Mouse (Mus musculus) heart, embryonic 11.5 days (tissue): Measurements from ENCODE around the gene Gm13289. TPM values are rescaled to one million over a fixed set of nuclear protein-coding genes. Genes with fewer than 3 reads are reported as not detected.
"Not testable (repeated sequence)": the region's sequence is repeated elsewhere in the genome, so short reads cannot be mapped to it uniquely, and the experiment has no call there.

Experiments used
- ATAC-seq: fragments of 200-750 bp; cut with Nextera tagmentation; replicated peaks from 2 replicates; pipeline ENCODE4 v1.8.0; 2017; ENCODE audit warnings: moderate library complexity; ENCODE audit not compliant: insufficient number of reproducible peaks, low FRiP score, low TSS enrichment
- H3K27ac ChIP-seq: fragments of 300-500 bp; sonication (generic); 2 replicates; pipeline ENCODE4 v1.5.1; 2014; ENCODE audit warnings: mild to moderate bottlenecking, low read depth, low read length
- H3K27me3 ChIP-seq: fragments of 300-500 bp; sonication (generic); 2 replicates; pipeline ENCODE4 v1.6.1; 2014; ENCODE audit warnings: mild to moderate bottlenecking, low read length, mixed read lengths; ENCODE audit not compliant: control insufficient read depth, insufficient read depth
- H3K36me3 ChIP-seq: fragments of 300-500 bp; sonication (generic); 2 replicates; pipeline ENCODE4 v1.6.1; 2014; ENCODE audit warnings: mild to moderate bottlenecking, low read length, moderate library complexity, mixed read lengths; ENCODE audit not compliant: control insufficient read depth, insufficient read depth
- H3K4me1 ChIP-seq: fragments of 300-500 bp; sonication (generic); 2 replicates; pipeline ENCODE4 v1.6.1; 2014; ENCODE audit warnings: low read length; ENCODE audit not compliant: control insufficient read depth, insufficient read depth
- H3K4me2 ChIP-seq: fragments of 300-500 bp; sonication (generic); 2 replicates; pipeline ENCODE4 v1.6.1; 2014; ENCODE audit warnings: mild to moderate bottlenecking, moderate library complexity
- H3K4me3 ChIP-seq: fragments of 300-500 bp; sonication (generic); 2 replicates; pipeline ENCODE4 v1.5.1; 2014; ENCODE audit warnings: low read depth, low read length
- H3K9ac ChIP-seq: fragments of 300-500 bp; sonication (generic); 2 replicates; pipeline ENCODE4 v1.6.1; 2014; ENCODE audit warnings: mild to moderate bottlenecking, low read depth, low read length, moderate library complexity
- H3K9me3 ChIP-seq: fragments of 300-500 bp; sonication (generic); replicated peaks from 2 replicates; pipeline ENCODE4 v1.6.1; 2016; ENCODE audit warnings: low read length; ENCODE audit not compliant: control insufficient read depth
- WGBS: fragments of 180-500 bp; shearing (Covaris S2); extraction: QIAGEN DNeasy Blood & Tissue Kit; methylation state at CpG from one replicate; pipeline ENCODE4 v1.1.7; 2014; ENCODE audit not compliant: insufficient replicate concordance; 5-methylcytosine and 5-hydroxymethylcytosine counted together
- polyA plus RNA-seq: library from polyadenylated mRNA; unstranded; fragments of >200 nt; fragmentation: Nextera tagmentation; extraction: Ambion mirVana; gene quantifications from 2 replicates; pipeline ENCODE4 v1.2.1, GENCODE M21; 2014

Gene Gm13289
- polyA plus RNA-seq, 1 experiment from 2014 or later, result not detected

GRCm38 (mm10) chr4:88773534-88773933 lies 3.2 kb upstream of the Gm13289 start, which contains the start of gene Gm13290:
TSS of gene Gm13290 (plus strand) at chr4:88773834.
- no CpG with 5 or more reads among the region's 32 CpGs for WGBS
- not testable (repeated sequence) for H3K4me2 ChIP-seq, H3K27me3 ChIP-seq, H3K4me1 ChIP-seq, H3K36me3 ChIP-seq, H3K4me3 ChIP-seq, H3K27ac ChIP-seq, H3K9me3 ChIP-seq, ATAC-seq, H3K9ac ChIP-seq

DNA sequence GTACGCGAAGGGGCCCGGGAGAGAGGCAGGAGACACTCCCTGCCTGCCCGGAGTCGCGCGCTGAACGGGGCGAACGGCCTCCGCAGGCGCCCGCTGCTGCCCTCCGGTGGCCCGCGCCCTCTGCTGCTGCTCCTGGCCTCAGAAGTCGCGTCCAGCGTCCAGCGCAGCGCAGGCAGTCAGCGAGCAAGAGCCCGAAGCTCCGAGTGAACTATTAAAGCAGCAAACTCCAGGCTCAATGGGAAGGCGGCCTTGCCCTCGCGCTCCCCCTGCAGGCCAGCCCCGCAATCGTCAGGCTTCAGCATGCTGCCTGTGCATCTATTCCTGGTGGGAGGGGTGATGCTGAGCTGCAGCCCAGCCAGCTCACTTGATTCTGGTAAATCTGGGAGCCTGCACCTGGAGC lies 2.8 kb downstream of the Gm13289 start, which contains the start of gene Gm13272:
Gm13272 (plus strand) TSS at position 301 of the 400 bp plus-strand sequence.
- not testable (repeated sequence) for H3K9ac ChIP-seq, H3K4me2 ChIP-seq, ATAC-seq, H3K9me3 ChIP-seq, H3K4me3 ChIP-seq, H3K27me3 ChIP-seq, H3K4me1 ChIP-seq, H3K27ac ChIP-seq, H3K36me3 ChIP-seq
- WGBS, result no CpG with 5 or more reads among the region's 29 CpGs

DNA sequence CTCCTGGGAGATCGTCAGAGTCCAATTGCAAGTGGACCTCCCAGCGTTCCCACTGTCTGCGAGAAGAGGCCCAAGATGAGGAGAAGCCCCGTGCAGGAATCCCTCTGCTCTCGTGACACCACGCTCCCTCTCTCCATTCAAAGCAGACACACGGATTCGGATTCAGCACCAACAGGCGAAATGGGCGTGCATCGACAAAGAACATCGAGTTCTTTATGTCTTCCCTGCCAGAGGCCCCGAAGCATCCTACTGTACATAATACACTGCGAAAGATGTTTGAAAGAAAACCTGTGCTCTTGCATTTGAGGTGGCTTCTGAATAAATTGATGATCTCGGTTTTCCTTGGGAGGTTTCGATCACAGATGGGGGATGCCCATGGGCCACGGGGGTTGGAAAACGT lies 3.6 kb downstream of the Gm13289 start:
- 33% methylated on average over 15 of the region's 18 CpGs for WGBS
- not testable (repeated sequence) for H3K27me3 ChIP-seq, H3K27ac ChIP-seq

DNA sequence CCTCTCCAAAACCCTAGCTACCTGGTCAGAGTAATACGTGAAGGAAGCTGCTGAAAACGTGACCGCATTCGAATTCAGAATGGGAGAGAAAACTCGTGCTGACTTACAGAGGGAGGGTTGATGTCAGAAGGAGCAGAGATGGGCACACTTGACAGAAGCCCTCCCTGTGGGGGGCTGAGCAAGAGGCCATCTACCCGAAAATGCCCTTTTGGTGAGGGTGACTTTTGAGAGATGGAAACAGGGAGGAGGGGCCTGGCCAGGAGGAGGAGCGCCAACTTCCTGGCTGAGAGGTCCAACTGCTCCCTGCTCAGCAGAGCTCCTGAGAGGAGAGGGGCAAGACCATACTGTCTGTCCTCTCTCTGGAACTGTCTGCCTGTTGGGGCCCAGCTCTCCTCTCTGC lies 5.1 kb downstream of the Gm13289 start, which contains the start of gene Ifnz:
Ifnz (plus strand) TSS at position 301 of the 400 bp plus-strand sequence.
- peak within 1 kb of the TSS; percentile 49 for H3K4me2 ChIP-seq
- not testable (repeated sequence) for H3K9ac ChIP-seq, H3K27me3 ChIP-seq, H3K36me3 ChIP-seq, H3K4me3 ChIP-seq, H3K4me1 ChIP-seq, ATAC-seq, H3K9me3 ChIP-seq, H3K27ac ChIP-seq
- 10% methylated on average over 3 of the region's 7 CpGs for WGBS

More for the DNA sequence above, 3.6 kb downstream of the Gm13289 start:
- not testable (repeated sequence) for ATAC-seq, H3K4me1 ChIP-seq, H3K4me3 ChIP-seq, H3K36me3 ChIP-seq, H3K4me2 ChIP-seq, H3K9ac ChIP-seq, H3K9me3 ChIP-seq

- H3K9me3 ChIP-seq, ATAC-seq, H3K36me3 ChIP-seq, H3K4me3 ChIP-seq, H3K9ac ChIP-seq, H3K27me3 ChIP-seq, H3K4me1 ChIP-seq, H3K27ac ChIP-seq: not testable (repeated sequence)
- 0% methylated on average over 3 of the region's 31 CpGs for WGBS
- peak overlapping the region; percentile 49 for H3K4me2 ChIP-seq
These were observed 5.6 kb downstream of the Gm13289 start for GRCm38 (mm10) chr4:88782335-88782734.

- not testable (repeated sequence) for H3K27me3 ChIP-seq, H3K9ac ChIP-seq, ATAC-seq, H3K27ac ChIP-seq, H3K4me1 ChIP-seq, H3K4me3 ChIP-seq, H3K9me3 ChIP-seq, H3K36me3 ChIP-seq, H3K4me2 ChIP-seq
- no CpG with 5 or more reads among the region's 27 CpGs for WGBS
These were observed 8.7 kb downstream of the Gm13289 start, which contains the start of gene Gm13276 for GRCm38 (mm10) chr4:88785409-88785808. TSS of gene Gm13276 (plus strand) at chr4:88785709.

DNA sequence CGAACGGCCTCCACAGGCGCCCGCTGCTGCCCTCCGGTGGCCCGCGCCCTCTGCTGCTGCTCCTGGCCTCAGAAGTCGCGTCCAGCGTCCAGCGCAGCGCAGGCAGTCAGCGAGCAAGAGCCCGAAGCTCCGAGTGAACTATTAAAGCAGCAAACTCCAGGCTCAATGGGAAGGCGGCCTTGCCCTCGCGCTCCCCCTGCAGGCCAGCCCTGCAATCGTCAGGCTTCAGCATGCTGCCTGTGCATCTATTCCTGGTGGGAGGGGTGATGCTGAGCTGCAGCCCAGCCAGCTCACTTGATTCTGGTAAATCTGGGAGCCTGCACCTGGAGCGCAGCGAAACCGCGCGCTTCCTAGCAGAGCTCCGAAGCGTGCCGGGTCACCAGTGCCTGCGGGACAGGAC lies 11.7 kb downstream of the Gm13289 start, which contains the start of gene Gm13277:
Gm13277 (plus strand) TSS at position 231 of the 400 bp plus-strand sequence.
- H3K36me3 ChIP-seq, H3K9ac ChIP-seq, ATAC-seq, H3K4me3 ChIP-seq, H3K9me3 ChIP-seq, H3K27ac ChIP-seq, H3K4me1 ChIP-seq, H3K27me3 ChIP-seq, H3K4me2 ChIP-seq: not testable (repeated sequence)
- WGBS, result 0% methylated on average over 3 of the region's 28 CpGs

DNA sequence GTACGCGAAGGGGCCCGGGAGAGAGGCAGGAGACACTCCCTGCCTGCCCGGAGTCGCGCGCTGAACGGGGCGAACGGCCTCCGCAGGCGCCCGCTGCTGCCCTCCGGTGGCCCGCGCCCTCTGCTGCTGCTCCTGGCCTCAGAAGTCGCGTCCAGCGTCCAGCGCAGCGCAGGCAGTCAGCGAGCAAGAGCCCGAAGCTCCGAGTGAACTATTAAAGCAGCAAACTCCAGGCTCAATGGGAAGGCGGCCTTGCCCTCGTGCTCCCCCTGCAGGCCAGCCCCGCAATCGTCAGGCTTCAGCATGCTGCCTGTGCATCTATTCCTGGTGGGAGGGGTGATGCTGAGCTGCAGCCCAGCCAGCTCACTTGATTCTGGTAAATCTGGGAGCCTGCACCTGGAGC lies 14.5 kb downstream of the Gm13289 start, which contains the start of gene Gm13278:
Gm13278 (plus strand) TSS at position 301 of the 400 bp plus-strand sequence.
- not testable (repeated sequence) for H3K4me1 ChIP-seq, H3K4me3 ChIP-seq, ATAC-seq, H3K4me2 ChIP-seq, H3K27ac ChIP-seq, H3K9me3 ChIP-seq, H3K9ac ChIP-seq, H3K27me3 ChIP-seq, H3K36me3 ChIP-seq
- WGBS, result no CpG with 5 or more reads among the region's 28 CpGs

DNA sequence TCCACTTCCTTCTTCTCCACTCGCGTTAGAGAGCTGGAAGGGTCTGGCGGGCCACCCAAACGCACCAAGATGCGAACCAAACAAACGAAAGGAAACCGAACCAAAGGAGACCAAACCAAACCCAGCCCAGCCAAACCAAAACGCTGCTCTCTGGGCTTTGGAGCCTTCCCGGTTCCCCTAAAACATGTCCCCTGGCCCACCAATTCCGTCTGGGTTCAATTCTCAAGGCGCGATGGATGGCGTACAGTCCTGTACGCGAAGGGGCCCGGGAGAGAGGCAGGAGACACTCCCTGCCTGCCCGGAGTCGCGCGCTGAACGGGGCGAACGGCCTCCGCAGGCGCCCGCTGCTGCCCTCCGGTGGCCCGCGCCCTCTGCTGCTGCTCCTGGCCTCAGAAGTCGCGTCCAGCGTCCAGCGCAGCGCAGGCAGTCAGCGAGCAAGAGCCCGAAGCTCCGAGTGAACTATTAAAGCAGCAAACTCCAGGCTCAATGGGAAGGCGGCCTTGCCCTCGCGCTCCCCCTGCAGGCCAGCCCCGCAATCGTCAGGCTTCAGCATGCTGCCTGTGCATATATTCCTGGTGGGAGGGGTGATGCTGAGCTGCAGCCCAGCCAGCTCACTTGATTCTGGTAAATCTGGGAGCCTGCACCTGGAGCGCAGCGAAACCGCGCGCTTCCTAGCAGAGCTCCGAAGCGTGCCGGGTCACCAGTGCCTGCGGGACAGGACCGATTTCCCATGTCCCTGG lies 17.4 kb downstream of the Gm13289 start, which contains the start of gene Gm13275:
Gm13275 (plus strand) TSS at position 552 of the 740 bp plus-strand sequence.
- H3K27ac ChIP-seq, H3K4me3 ChIP-seq, H3K9ac ChIP-seq, H3K4me1 ChIP-seq, H3K9me3 ChIP-seq, ATAC-seq, H3K4me2 ChIP-seq, H3K36me3 ChIP-seq, H3K27me3 ChIP-seq: not testable (repeated sequence)
- WGBS, result 0% methylated on average over 11 of the region's 52 CpGs
